Mouse (Mus musculus) embryonic fibroblast, embryonic 13.5 days (primary cell): ENCODE results near the gene Ttyh3.

Source experiments
- CTCF ChIP-seq: IDR thresholded peaks from 2 replicates; pipeline ENCODE4 v1.5.1; 2011; ENCODE audit warnings: mild to moderate bottlenecking, control low read depth, low read length, moderate library complexity, borderline replicate concordance; ENCODE audit not compliant: insufficient read depth
- POLR2A ChIP-seq: IDR thresholded peaks from 2 replicates; pipeline ENCODE4 v1.6.1; 2011; ENCODE audit warnings: low read depth, mild to moderate bottlenecking, control low read depth, low read length, moderate library complexity

DNA sequence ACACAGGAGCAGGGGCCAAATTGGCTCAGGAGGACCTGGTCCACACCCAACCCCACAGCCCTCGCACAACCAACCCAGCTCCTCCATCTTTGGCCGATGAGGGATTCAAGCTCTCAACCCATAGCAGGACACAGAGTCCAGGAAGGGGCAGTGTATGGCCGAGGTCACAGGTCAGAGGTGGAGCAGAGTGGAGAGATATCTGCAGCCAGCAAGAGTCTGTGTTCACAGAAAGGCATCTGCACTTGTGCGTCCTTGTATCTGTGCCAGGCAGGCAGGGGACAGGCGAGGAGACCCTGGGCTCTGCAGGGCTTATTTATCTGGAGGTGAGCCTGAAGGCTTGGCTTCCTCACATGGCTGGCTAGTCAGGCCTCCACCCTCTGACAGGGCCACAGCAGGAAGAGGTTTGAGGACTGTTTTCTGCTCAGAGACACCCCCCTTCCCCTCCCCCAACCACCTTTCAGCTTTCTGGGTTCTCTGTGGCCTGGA lies 73.4 kb downstream of the Ttyh3 start:
- no peak for TF ChIP-seq CTCF
- no peak for TF ChIP-seq POLR2A
